Mouse (Mus musculus): Measurements from ENCODE around the gene Snap91.

DNA sequence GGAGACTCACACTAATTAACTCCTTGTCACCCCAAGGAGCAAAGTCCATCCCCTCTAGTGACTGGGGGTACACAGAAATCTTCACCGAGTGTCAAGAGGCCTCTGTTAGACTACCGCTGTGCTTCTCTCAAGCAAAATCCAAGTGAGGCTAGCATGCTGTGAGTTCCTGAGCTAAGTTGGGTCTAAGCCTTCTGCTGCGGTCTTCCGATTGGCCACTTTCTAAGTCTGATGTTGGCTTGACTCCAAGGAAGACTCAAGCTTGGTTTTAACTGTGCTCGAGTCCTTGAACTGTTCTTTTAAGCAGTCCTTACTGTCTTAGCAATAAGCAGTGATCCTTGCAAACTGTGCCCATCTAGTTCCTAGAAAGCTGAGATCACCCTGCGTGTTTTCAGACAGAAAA is 91.3 kb downstream of the Snap91 start:
- TF ChIP-seq CTCF (IDR thresholded peaks at IDR 0.05; ENCODE audit: extremely low read depth, insufficient read depth, low read length): no peak
- no peak for TF ChIP-seq POLR2A (IDR thresholded peaks at IDR 0.05; ENCODE audit: extremely low read depth, insufficient read depth, low read length)
